Mouse (Mus musculus): ENCODE data around the gene Slc2a1. TPM values are rescaled to one million over a fixed set of nuclear protein-coding genes. Genes with fewer than 3 reads are reported as not detected.

The Slc2a1 gene
- polyA plus RNA-seq, 1 experiment from 2014 or later, result 74.1 TPM

DNA sequence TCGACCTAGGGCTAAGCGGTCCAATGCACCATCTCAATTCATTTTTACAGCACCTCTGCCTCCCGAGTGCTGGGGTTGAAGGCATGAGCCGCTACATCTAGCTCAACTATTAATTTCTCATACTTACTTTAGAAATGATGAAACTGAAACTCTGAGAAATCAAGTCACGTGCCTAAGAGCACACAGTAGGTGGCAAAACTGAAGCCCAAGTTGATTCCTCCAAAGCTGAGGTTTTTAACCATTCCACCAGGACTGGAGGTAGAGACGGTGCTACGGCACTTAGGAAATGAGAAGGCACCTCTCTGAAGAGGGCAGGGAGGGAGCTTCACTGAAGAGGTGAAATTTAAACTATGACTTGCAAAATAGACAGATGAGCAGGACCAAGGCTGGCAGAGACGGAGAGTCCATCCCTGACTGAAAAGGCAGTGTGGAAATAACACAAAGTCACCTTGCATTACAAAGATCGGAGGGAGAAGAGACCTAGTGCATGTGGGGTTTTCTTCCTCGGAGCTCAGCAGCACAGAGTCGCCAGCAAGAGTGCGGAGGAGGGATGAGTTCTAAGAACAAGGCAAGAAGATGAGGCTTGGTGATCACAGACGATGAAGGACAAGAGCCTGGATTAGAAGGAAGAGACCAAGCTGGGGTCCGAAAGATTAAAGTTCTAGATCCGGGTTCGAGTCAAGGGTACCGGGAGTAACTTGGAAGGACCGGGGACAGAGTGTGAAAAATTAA, 64.6 kb downstream of the Slc2a1 start:
- H3K27ac ChIP-seq (ENCODE audit: low read depth, low read length), result no peak overlapping the region

DNA sequence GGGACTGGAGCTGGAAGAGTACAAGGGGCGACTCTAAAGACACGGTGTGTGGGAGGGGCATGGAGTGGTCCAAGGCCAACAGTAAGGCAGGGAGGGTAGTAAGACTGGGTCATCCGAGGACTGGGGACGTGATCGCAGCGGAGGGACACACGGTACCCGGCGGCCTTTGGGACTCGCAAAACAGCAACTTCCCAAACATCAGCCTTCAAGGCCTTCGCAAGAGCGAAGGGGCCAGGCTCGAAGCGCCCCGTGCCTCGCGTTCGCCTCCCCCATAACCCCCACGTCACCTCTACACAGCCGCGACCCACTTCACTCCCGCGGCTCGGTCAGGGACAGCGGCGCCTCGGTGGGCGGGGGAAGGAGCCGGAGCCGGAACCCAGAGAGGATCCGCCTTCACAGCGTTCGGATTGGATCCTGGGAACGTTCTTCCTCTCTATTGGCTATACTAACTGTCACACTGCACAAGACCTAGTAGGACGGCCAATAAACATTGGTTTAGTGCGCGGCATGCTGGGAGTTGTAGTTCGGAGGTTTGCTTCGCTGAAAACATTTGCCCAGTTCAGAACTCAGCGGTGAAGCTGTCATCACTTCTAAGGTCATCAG, 65.4 kb downstream of the Slc2a1 start, which contains the start of gene Zfp691:
TSS of gene Zfp691 (minus strand) at position 345 of the 603 bp plus-strand sequence.
- Histone ChIP-seq H3K4me1 (ENCODE audit: control insufficient read depth, insufficient read depth, low read length) (0 out of 2 replicates have a peak, but pooled peaks cover 3% of the 10 kb centered on the region), H3K36me3 (ENCODE audit: control insufficient read depth, insufficient read depth, low read length) (peaks cover 16% of the 10 kb centered on the region), H3K9me3 (ENCODE audit: control insufficient read depth, low read length) (no peaks in the 10 kb centered on the region), H3K9ac (ENCODE audit: low read depth, low read length) (peak within 1 kb of the TSS; percentile 80), H3K4me3 (ENCODE audit: low read length) (peak within 1 kb of the TSS; percentile 80), H3K27me3 (ENCODE audit: control insufficient read depth, insufficient read depth, low read length) (no peaks in the 10 kb centered on the region), H3K4me2 (replicated peaks; ENCODE audit: low read depth, low read length) (peak within 1 kb of the TSS; percentile 79), H3K27ac (ENCODE audit: low read depth, low read length) (no peak within 1 kb of the TSS; the same call in 1 of the 2 replicates)
- WGBS, result under 1% methylated on average over 40 of the region's 40 CpGs
- ATAC-seq (ENCODE audit: low FRiP score, low TSS enrichment), result peak; percentile 100

More for the DNA sequence above, 64.6 kb downstream of the Slc2a1 start:
- H3K9me3 ChIP-seq (ENCODE audit: control insufficient read depth, low read length), result no peaks in the 10 kb centered on the region
- peak overlapping the region; percentile 80 for H3K4me3 ChIP-seq (ENCODE audit: low read length)
- H3K36me3 ChIP-seq (ENCODE audit: control insufficient read depth, insufficient read depth, low read length), result peaks cover 24% of the 10 kb centered on the region
- WGBS, result 39% methylated on average over 18 of the region's 18 CpGs
- ATAC-seq (ENCODE audit: low FRiP score, low TSS enrichment), result no peak
- 0 out of 2 replicates have a peak, but pooled peaks cover 3% of the 10 kb centered on the region for H3K4me1 ChIP-seq (ENCODE audit: control insufficient read depth, insufficient read depth, low read length)
- no peaks in the 10 kb centered on the region for H3K27me3 ChIP-seq (ENCODE audit: control insufficient read depth, insufficient read depth, low read length)
- H3K9ac ChIP-seq (ENCODE audit: low read depth, low read length), result peak overlapping the region; percentile 80
- peak overlapping the region; percentile 79 for H3K4me2 ChIP-seq (replicated peaks; ENCODE audit: low read depth, low read length)

DNA sequence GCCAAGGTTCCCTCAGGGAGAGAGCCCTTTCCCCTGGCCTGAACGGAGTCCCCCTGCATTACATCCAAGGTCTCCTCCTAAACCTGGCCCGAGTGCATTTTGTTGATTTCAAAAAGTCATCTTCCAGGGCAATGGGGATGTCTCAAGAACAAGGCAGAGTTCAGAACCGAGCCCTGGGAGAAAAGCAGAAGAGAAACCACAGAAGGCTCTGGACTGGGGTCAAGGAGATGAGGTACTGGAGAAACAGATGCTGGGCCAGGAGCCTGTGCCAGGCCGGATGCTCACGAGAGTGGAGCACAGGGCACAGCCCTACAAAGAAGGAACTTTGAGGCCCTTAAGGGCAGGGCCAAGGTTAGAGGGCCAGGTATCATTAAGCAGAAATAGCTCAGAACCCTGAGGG, 69.2 kb downstream of the Slc2a1 start:
- Histone ChIP-seq H3K4me2 (replicated peaks; ENCODE audit: low read depth, low read length) (no peak overlapping the region), H3K27ac (ENCODE audit: low read depth, low read length) (no peak overlapping the region), H3K9ac (ENCODE audit: low read depth, low read length) (no peak overlapping the region), H3K9me3 (ENCODE audit: control insufficient read depth, low read length) (no peaks in the 10 kb centered on the region), H3K4me3 (ENCODE audit: low read length) (no peak overlapping the region), H3K36me3 (ENCODE audit: control insufficient read depth, insufficient read depth, low read length) (no peaks in the 10 kb centered on the region), H3K4me1 (ENCODE audit: control insufficient read depth, insufficient read depth, low read length) (0 out of 2 replicates have a peak, but pooled peaks cover 3% of the 10 kb centered on the region), H3K27me3 (ENCODE audit: control insufficient read depth, insufficient read depth, low read length) (no peaks in the 10 kb centered on the region)
- ATAC-seq (ENCODE audit: low FRiP score, low TSS enrichment), result no peak
- WGBS, result 76% methylated on average over 5 of the region's 5 CpGs

DNA sequence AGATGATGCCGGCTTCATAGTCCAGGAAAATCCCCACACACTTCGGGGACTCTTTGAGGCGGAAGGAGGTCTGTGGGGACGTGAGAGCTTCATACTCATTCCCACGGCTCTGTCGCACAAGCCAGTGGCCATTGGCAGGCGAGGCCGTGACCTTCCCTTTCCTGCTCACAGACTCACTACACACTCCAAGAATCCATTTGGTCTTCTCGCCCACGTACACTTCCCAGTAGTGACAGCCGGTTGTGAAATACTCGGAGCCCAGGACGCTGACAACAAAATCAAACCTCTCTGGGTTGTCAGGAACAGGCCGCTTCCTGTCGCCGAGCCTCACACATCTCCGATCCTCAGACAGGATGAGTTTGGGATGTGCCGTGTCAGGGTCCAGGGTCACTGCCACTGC, 69.8 kb downstream of the Slc2a1 start:
- H3K4me3 ChIP-seq (ENCODE audit: low read length), result no peak overlapping the region
- no peak for ATAC-seq (ENCODE audit: low FRiP score, low TSS enrichment)
- WGBS, result 39% methylated on average over 18 of the region's 18 CpGs

DNA sequence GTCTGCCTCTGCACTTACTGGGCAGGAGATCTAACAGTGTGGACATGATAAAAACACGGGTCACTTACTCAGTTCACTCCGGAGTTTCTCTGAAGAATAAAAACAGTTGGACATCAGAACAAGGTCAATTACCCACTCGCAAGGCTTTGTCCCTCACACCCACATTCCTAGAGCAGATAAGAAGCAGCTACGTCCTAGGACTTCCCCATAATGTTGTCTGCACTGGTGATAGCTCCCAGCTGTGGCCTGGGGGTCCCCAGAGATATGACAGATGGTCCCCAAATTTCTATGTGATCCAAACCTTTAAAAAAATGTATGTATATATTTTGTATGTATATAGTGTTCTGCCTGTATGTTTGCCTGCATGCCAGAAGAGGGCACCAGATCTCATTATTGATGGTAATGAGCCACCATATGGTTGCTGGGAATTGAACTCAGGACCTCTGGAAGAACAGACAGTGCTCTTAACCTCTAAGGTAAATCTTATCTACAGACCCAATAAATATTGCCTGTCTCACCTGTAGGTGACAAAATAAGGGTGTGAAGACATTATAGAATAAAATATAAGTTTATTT, 71.7 kb downstream of the Slc2a1 start:
- Histone ChIP-seq H3K4me1 (ENCODE audit: control insufficient read depth, insufficient read depth, low read length) (no peaks in the 10 kb centered on the region), H3K36me3 (ENCODE audit: control insufficient read depth, insufficient read depth, low read length) (no peaks in the 10 kb centered on the region), H3K27me3 (ENCODE audit: control insufficient read depth, insufficient read depth, low read length) (no peaks in the 10 kb centered on the region), H3K9ac (ENCODE audit: low read depth, low read length) (no peak overlapping the region), H3K4me2 (replicated peaks; ENCODE audit: low read depth, low read length) (no peak overlapping the region), H3K27ac (ENCODE audit: low read depth, low read length) (no peak overlapping the region), H3K4me3 (ENCODE audit: low read length) (no peak overlapping the region), H3K9me3 (ENCODE audit: control insufficient read depth, low read length) (no peaks in the 10 kb centered on the region)
- 44% methylated on average over 4 of the region's 4 CpGs for WGBS
- no peak for ATAC-seq (ENCODE audit: low FRiP score, low TSS enrichment)

More for the DNA sequence above, 69.8 kb downstream of the Slc2a1 start:
- Histone ChIP-seq H3K9ac (ENCODE audit: low read depth, low read length) (no peak overlapping the region), H3K27me3 (ENCODE audit: control insufficient read depth, insufficient read depth, low read length) (no peaks in the 10 kb centered on the region), H3K4me2 (replicated peaks; ENCODE audit: low read depth, low read length) (no peak overlapping the region; the same call in 1 of the 2 replicates), H3K36me3 (ENCODE audit: control insufficient read depth, insufficient read depth, low read length) (no peaks in the 10 kb centered on the region), H3K27ac (ENCODE audit: low read depth, low read length) (no peak overlapping the region), H3K4me1 (ENCODE audit: control insufficient read depth, insufficient read depth, low read length) (no peaks in the 10 kb centered on the region), H3K9me3 (ENCODE audit: control insufficient read depth, low read length) (no peaks in the 10 kb centered on the region)

DNA sequence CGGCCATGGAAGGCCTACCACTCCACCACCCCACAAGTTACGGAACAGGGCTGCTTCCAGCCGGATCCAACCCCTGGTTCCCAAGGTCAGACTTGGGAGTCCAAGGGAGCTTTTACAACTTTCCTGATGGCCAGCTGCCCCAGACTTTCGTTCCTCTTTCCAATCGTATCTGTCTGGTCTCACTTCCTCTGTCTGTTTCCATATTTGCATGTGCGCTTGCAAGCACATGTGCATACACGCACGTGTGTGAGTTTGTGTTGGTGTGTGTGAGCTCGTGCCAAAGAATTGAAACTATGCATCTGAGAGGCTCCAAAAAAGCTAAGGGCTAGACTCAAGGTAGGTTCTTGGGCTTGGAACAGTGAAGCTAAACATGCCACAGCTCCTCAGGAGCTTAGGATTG, 72.9 kb downstream of the Slc2a1 start:
- no peaks in the 10 kb centered on the region for H3K27me3 ChIP-seq (ENCODE audit: control insufficient read depth, insufficient read depth, low read length)
- no peak overlapping the region for H3K9ac ChIP-seq (ENCODE audit: low read depth, low read length)
- H3K4me1 ChIP-seq (ENCODE audit: control insufficient read depth, insufficient read depth, low read length), result no peaks in the 10 kb centered on the region
- H3K9me3 ChIP-seq (ENCODE audit: control insufficient read depth, low read length), result no peaks in the 10 kb centered on the region
- no peak overlapping the region for H3K4me3 ChIP-seq (ENCODE audit: low read length)
- no peak overlapping the region for H3K4me2 ChIP-seq (replicated peaks; ENCODE audit: low read depth, low read length)
- ATAC-seq (ENCODE audit: low FRiP score, low TSS enrichment), result no peak
- H3K27ac ChIP-seq (ENCODE audit: low read depth, low read length), result no peak overlapping the region
- 89% methylated on average over 9 of the region's 9 CpGs for WGBS
- no peaks in the 10 kb centered on the region for H3K36me3 ChIP-seq (ENCODE audit: control insufficient read depth, insufficient read depth, low read length)

DNA sequence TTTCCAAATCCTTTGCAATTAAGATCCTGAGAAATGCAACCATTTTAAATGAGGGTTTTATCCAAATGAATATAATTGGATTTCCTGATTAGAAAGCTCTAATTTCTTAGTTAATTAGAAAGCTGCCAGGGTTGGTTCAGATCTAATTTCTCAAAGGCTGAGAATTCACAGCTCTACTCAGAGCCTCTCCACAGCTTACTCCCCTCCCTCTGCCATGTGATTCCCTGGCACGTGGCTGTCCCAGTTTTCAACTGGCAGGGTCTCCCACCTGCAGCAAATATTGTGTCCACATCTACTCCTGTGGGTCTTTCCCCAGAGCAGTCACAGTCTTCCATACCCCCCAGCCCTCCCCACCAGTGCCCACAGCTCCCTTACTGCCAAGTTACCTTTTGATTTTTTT, 75.0 kb downstream of the Slc2a1 start:
- Histone ChIP-seq H3K27me3 (ENCODE audit: control insufficient read depth, insufficient read depth, low read length) (no peaks in the 10 kb centered on the region), H3K4me3 (ENCODE audit: low read length) (no peak overlapping the region), H3K9me3 (ENCODE audit: control insufficient read depth, low read length) (no peaks in the 10 kb centered on the region), H3K27ac (ENCODE audit: low read depth, low read length) (no peak overlapping the region), H3K4me2 (replicated peaks; ENCODE audit: low read depth, low read length) (no peak overlapping the region), H3K4me1 (ENCODE audit: control insufficient read depth, insufficient read depth, low read length) (no peaks in the 10 kb centered on the region), H3K9ac (ENCODE audit: low read depth, low read length) (no peak overlapping the region), H3K36me3 (ENCODE audit: control insufficient read depth, insufficient read depth, low read length) (no peaks in the 10 kb centered on the region)
- ATAC-seq (ENCODE audit: low FRiP score, low TSS enrichment), result no peak
- 56% methylated on average over 1 of the region's 1 CpGs for WGBS

DNA sequence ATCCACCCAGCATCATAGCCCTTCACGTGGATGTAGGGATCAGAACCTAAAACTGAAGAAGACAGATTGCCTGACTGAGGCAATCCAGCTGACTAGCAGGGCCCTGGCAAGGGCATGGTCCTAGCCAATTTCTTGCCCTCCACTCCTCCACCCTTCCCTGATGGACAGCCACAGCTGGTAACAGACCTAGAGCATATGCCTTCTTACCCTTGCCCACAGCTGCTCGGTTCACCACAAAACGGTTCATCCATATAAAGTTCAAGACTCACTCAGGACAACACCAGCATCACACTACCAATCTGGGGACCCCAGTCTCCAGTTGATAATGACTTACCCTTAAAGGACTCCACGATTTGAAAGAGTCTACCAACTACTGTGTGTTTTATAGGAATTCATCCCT, 77.3 kb downstream of the Slc2a1 start:
- Histone ChIP-seq H3K36me3 (ENCODE audit: control insufficient read depth, insufficient read depth, low read length) (no peaks in the 10 kb centered on the region), H3K9me3 (ENCODE audit: control insufficient read depth, low read length) (no peaks in the 10 kb centered on the region), H3K27ac (ENCODE audit: low read depth, low read length) (no peak overlapping the region), H3K4me2 (replicated peaks; ENCODE audit: low read depth, low read length) (no peak overlapping the region), H3K4me1 (ENCODE audit: control insufficient read depth, insufficient read depth, low read length) (no peaks in the 10 kb centered on the region), H3K4me3 (ENCODE audit: low read length) (no peak overlapping the region), H3K27me3 (ENCODE audit: control insufficient read depth, insufficient read depth, low read length) (no peaks in the 10 kb centered on the region), H3K9ac (ENCODE audit: low read depth, low read length) (no peak overlapping the region)
- 83% methylated on average over 4 of the region's 4 CpGs for whole genome bisulfite sequencing
- no peak for ATAC-seq (ENCODE audit: low FRiP score, low TSS enrichment)

Measured in kidney, embryonic 14.5 days (tissue).